Mouse (Mus musculus): ENCODE results near the gene Dlgap4.
"Not testable (repeated sequence)": the region's sequence is repeated elsewhere in the genome, so short reads cannot be mapped to it uniquely, and the experiment has no call there.

The Dlgap4 gene

DNA sequence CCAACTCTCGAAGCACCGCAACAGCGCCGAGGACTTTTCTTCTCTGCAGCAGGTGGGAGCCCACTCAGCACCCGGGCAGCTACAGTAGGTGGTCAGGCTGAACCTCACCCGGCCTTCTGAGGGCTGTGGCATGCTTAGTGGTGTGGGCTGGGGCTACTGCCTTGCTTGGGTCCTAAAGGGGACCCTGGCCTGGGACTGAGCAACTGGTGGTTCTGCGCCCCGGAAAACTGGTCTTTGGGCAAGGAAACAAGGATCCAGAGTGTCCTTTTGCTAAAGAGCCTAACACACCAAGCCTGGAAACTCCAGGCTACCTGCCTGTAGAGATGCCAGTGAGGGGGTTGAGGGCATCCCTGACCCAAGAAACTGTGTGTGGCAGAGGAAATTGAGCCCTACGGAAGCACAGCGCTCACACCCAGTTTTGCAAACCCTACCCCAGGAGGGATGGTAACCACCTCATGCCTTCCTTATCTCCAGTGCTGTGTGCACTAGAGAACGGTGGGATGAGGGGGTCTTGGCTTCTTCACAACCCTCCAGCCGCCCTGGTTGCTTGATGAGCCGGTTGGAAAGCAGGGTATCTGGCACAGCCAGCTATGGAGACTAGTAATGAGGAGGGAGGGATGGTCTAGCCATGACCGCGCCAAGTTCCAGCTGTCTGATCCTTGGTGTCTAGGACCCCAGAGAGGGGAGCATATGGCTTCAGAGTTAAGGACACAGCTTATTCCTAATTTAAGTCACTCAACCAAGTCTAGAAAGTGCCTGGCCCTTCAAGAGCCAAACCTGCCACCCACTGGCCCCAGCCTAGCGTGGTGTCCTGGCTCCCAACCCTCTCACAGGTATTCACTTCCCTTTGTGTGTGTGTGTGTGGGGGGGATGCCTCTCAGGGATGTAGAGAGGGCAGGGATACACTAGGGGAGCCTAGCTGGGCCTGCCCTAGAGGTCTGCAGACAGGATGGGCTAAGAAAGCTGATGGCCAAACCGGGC is 162.2 kb downstream of the Dlgap4 start:
- no peak for DNase-seq (ENCODE audit: low spot score in 2 of 2)

DNA sequence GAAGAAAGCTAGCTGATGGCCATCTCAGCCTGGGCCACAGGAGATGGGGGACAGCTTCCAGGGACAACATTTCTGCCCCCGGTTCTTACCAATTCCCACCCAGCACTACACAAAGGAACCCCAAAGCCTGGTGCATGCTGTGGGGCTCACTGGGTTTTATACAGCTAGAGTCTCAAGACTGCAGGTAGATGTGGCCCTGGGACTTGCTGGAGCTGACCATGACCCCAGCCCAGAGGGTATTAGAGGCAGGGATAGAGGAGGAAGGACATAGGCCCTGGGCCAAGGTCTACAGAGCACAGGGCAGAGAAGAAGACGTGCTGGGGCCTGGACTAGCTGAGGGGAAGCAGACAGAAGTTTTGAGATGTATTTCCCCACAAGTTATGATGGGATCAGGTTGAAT is 163.4 kb downstream of the Dlgap4 start:
- DNase-seq (ENCODE audit: low spot score in 2 of 2), result no peak

- DNase-seq (ENCODE audit: low spot score in 2 of 2), result no peak
These were observed 164.0 kb downstream of the Dlgap4 start for GRCm38 (mm10) chr2:156777326-156778004.

- DNase-seq (ENCODE audit: low spot score in 2 of 2), result no peak
These were observed 165.1 kb downstream of the Dlgap4 start for GRCm38 (mm10) chr2:156778571-156778970.

DNA sequence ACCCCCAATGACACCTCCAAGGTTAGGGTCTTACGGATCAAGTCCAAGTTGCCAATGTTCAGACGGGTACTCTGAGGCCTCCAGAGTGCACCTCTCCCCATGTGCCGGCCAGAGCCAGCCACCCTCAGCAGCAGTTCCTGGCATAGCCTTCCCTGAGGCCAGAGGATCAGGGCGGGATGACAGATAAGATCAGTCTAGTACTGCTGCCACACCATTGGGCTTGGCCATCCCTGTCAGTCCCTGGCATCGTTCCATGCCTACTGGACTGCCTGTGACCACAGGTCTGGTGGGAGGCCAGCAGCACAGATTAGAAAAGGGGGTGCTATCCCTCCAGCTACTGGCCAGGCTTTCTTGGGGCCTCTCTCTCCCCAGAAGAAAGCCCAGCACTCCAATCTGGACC is 165.5 kb downstream of the Dlgap4 start:
- no peak for DNase-seq (ENCODE audit: low spot score in 2 of 2)

DNA sequence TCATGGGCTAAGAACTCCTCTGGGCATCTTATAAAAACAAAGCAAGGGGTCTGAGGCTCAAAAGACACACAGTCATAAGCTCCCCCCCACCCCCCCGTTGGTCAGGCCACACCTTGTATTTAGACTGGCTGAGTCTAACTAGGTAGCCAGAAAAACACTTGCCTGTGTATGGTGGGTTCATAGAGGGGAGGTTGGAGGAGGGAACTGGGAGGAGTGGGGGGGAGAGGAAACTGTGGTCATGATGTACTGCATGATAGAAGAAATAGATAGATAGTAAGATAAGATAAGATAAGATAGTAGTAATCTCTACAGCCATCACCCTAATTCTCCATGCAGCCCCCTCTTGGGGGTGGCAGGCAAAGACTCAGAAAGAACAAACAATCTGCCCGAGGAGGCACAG is 166.0 kb downstream of the Dlgap4 start:
- no peak for DNase-seq (ENCODE audit: low spot score in 2 of 2)

DNA sequence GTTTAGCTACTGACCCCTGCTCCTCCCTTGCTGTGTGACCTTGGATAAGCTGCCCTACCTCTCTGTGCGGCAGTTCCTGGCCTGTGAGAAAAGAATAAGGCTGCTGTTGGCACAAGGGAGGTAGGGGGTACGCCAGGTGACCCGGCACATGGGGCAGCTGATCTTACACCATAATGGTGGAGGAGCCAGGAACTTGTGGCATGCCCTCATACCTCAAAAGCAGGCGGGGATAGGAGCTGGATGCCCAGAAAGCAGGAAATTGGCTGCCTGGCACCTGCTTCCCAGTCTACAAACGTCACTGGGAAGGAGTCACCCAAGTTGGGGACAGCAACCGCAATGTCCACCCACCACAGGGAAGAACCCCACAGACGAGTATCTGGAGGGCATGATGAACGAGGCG is 166.6 kb downstream of the Dlgap4 start:
- DNase-seq (ENCODE audit: low spot score in 2 of 2), result no peak

DNA sequence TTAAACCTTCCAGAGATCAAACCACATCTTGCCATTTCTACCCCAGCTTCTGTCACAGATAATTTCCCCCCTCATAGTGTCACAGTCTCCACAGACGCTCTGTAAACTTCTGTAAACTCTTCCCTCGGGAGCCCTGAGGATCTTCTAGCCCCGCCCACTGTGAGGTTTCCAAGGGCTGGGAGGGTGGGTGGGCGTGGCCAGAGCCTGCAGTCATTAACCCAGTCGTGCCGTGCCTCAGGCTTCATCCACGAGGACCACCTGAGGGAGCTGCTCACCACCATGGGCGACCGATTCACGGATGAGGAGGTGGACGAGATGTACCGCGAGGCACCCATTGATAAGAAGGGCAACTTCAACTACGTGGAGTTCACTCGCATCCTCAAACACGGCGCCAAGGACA is 167.2 kb downstream of the Dlgap4 start:
- DNase-seq (ENCODE audit: low spot score in 2 of 2), result no peak

DNA sequence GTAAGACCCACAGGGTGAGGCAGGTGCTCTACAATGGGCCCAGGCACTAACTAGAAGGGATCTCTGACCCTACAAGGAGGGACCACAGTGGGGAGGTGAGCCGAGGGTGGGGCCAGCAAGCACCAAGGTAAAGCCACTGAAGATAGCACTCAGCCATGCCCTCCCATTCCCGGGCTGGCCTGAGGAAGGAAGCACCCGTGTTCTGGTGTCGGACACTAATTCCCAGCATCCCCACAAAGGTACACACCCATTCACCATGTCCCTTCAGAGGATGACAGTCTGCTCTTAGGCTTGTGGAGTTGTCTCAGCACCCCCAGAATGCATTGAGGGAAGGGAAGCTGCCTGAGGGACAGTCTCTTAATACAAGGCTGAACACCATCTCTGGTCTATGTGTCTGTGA is 167.8 kb downstream of the Dlgap4 start:
- DNase-seq (ENCODE audit: low spot score in 2 of 2), result no peak

DNA sequence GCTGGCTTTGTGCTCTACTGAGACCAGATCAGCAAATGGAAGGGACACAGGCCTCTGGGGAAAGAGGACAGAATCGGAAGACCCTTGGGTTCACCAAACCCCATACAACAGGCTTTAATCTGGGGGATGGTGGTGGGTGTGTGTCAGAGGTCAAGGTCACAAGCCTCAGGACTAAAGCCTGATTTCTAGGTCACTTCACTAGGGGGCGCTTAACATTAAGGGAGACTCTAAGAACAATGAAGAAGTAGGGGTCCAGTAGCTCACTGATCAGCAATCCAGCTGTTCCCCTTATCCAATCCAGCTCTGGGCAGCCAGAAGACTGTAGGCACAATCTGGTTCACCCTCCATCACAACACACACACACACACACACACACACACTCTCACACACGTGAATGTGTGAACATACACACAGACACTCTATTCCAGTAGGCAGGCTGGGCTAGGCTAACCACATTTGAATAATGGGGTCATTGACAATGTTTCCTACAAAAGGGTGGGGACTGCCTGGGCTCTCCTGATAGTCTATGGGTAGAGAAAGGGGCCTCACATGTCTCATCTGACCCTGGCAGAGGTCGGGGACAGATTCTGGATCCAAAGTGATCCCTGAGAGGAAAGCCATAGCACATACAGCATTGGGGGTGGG is 168.5 kb downstream of the Dlgap4 start:
- DNase-seq (ENCODE audit: low spot score in 2 of 2), result no peak

DNA sequence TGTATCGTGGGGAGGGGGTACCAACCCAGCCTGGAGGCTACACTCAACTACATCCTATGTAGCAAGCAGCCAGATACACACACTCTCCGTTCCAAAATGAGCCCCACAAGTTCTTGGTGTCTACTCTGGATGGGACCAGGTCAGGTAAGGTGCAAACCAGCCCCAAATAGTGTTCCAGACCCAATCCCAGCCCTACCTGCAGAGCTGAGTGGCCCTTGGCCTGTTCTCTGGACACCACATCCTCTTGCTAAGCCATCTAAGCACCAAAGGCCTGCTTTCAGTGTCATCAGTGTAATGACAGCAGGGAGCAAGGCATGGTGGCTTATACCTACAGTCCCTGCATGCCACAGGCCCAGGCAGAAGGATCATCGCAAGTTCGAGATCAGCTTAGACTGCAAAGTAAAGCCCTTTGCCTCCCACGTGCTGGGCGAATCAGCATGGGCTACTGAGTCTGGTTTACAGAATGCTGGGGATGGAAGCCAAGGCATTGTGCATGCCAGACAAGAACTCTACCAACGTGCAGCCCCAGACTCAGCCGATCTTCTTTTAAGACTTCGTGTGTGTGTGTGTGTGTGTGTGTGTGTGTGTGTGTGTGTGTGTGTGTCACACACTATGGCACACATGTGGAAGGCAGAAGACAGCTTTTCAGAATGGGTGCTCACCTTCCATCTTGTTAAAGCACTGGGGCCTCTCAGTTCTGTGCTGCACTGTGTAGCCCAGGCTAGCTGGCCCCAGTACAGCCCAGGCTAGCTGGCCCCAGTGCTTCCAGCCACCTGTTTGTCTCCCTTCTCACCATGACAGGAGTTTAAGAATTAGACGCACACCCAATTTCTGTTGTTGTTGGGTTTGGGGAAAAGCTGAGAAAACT is 169.2 kb downstream of the Dlgap4 start:
- no peak for DNase-seq (ENCODE audit: low spot score in 2 of 2)

DNA sequence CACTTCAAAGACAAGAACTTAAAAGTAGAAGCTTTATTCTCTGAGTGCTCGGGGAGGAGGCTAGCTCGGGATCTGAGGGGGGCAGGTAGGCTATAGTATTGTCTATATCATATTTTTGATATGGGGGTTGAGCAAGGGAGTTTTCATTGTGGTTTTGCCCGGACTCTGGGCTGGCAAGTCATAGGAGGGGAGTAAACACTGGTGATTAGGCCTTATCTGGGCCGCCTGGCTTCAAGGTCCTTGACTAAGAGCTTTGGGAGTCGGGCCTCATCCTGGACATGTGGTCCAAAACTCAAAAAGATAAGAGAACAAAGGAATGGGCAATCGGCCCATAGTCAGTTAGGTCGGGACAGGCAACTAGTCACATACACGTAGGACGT is 169.8 kb downstream of the Dlgap4 start:
- no peak for DNase-seq (ENCODE audit: low spot score in 2 of 2)

DNA sequence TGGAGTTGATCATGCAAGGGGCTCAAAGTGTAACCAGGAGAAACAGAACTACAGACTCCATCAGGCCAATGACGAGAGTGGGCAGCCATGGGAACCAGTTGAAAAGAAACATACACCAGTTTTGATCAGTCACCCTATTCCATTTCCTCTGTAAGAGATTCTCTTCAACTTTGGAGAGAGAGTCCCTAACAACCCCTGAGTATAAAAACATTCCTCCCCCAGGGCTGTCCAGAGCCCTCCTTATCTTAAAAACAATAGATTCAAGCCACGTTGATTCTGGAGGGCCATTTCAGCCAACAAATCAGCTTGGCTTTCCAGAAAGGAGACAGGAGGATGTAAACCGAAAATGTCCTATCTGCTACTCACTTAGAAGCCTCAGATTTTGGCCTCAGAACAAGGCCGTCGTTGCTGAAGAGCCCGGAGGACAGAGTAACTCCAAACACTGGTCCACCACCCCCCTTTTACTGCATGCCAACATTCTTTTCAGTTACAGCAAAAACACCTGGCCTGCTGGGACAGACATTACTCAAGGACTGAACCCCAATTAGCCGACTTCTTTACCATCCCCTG is 170.6 kb downstream of the Dlgap4 start:
- no peak for DNase-seq (ENCODE audit: low spot score in 2 of 2)

- DNase-seq (ENCODE audit: low spot score in 2 of 2), result no peak
These were observed 171.4 kb downstream of the Dlgap4 start for GRCm38 (mm10) chr2:156784891-156785290.

GRCm38 (mm10) chr2:156786369-156786768 is 172.9 kb downstream of the Dlgap4 start:
- DNase-seq (ENCODE audit: low spot score in 2 of 2), result not testable (repeated sequence)

DNA sequence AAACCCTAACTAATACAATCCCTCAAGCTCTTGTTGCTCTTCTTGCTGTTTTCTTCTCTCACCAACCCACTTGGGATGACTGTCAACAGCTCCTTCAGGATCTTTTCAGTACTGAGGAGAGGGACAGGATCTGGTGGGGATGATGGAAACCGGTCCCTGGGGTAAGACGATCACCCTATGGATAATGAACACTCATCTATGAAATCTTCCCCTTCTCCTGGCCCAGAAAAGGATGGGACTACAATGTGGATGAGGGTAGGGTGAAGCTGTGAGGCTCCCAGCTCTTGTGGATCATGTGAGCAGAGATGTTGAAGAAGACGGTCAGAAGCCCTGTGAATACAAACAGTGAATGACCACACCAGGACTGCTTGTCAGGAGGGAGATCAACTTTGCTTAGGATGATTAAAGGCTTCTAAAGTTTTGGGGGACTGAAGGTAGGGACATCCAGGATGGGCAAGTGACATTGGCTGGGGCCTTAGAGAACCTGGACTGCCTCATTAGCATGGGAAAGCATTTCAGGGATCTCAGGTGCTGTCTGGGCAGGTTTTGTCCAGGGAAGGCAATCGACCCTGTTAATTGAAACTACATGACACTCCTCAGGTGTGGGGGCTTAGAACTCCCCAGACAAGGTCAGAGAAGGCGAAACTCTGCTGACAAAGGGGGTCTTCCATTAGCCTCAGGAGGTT is 173.7 kb downstream of the Dlgap4 start:
- no peak for DNase-seq (ENCODE audit: low spot score in 2 of 2)

- DNase-seq (ENCODE audit: low spot score in 2 of 2), result no peak
These were observed 174.2 kb downstream of the Dlgap4 start for GRCm38 (mm10) chr2:156787776-156788105.

- no peak for DNase-seq (ENCODE audit: low spot score in 2 of 2)
These were observed 175.3 kb downstream of the Dlgap4 start for GRCm38 (mm10) chr2:156788836-156789235.

GRCm38 (mm10) chr2:156798516-156798915 is 185.0 kb downstream of the Dlgap4 start:
- no peak for DNase-seq (ENCODE audit: low spot score in 2 of 2)

DNA sequence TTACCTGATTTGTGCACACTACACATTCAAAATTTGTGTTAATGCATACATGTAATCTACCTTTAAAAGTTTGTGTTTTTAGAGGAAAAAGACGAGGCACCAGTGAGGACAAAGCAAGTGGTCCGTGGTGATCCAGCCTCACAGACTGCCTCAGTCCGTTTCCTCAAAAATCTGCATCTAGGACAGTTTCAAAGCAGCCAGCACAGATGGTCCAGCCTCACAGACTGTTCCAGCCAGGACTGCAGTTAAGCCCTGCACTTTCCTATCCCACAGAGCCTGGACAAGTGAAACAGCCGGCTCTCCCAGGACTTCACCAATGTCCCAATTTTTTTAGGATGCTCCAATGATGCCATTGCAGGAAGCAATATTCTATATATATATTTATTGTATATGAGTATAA is 187.5 kb downstream of the Dlgap4 start:
- DNase-seq (ENCODE audit: low spot score in 2 of 2), result no peak

DNA sequence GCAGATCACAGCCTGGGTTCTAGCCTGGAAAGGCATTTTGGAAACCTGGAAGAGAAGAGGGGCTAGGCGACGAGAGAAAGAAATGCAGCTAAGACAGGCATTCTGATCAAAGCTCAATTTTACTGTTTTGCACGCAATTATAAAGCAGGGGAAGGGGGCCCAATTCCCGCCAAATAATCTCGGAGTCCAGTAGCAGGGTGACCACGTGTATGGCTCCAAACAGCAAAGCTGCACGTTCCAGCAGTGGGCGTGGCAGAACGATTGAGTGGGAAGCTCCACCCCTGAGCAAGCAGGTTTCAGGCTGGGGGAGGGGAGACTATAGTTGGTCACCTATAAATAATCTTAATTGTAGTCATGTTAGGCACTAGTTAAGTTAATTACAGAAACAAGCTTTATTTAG is 188.6 kb downstream of the Dlgap4 start:
- not testable (repeated sequence) for DNase-seq (ENCODE audit: low spot score in 2 of 2)

All from right cerebral cortex, postnatal 36 days (tissue).